Mouse (Mus musculus): Measurements from ENCODE around the gene Mpc1. TPM values are rescaled to one million over a fixed set of nuclear protein-coding genes. Genes with fewer than 3 reads are reported as not detected.
A peak's percentile ranks its signal among the peaks of the same experiment; 100 is the strongest.
"Not testable (repeated sequence)": the region's sequence is repeated elsewhere in the genome, so short reads cannot be mapped to it uniquely, and the experiment has no call there.

Gene Mpc1
- polyA plus RNA-seq, 1 experiment, result 33.7 TPM

DNA sequence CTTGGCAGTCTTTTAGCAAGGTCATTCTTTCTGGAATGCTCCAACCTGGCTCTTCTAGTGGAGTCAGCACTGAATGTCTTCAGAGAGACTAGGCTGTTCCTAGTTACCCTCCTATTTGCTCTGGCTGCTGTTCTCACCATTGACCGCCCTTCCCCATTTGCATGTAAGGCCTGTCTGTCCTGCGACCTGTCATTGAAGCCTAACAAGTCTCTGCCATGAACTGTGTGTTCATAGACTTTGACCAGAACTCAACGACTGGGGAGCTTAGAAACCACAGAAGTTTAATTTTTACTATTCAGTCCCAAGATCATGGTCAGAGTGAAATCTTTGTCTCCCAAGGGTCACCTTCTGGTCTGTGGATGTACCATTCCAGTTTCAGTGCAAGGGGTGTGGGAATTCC lies 31.3 kb downstream of the Mpc1 start:
- H3K36me3 ChIP-seq (replicated peaks; ENCODE audit: low read length), result peaks cover 55% of the 10 kb centered on the region
- H3K9me3 ChIP-seq, result no peaks in the 10 kb centered on the region
- no peak overlapping the region for H3K4me3 ChIP-seq (replicated peaks)

DNA sequence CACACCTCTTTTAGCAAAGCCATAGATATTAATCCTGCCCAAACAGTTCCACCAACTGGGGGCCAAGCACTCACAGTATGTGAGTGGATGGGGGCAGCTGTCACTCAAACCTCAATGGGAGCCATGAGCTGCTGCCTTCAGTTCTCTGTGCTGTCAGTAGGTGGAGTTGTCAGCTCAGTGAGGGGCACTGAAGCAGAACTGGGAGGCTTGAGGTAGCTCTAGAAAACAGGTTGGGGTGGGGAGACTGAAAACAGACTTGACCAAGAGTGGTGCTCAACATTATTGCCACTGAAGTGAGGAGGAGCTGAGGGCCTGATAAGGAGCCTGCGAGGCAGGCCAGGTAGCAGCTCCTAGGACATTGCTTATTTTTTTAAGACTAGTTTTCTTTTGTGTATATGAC lies 33.5 kb downstream of the Mpc1 start:
- peaks cover 72% of the 10 kb centered on the region for H3K36me3 ChIP-seq (replicated peaks; ENCODE audit: low read length)
- peaks cover 76% of the 10 kb centered on the region for H3K4me1 ChIP-seq
- no peak for TF ChIP-seq GATA1 (IDR thresholded peaks at IDR 0.05; ENCODE audit: borderline replicate concordance, low read length)
- no peak for TF ChIP-seq FLI1 (IDR thresholded peaks at IDR 0.05; ENCODE audit: low read length)
- no peak overlapping the region for H3K4me3 ChIP-seq (replicated peaks)
- no peaks in the 10 kb centered on the region for H3K9me3 ChIP-seq
- no peaks in the 10 kb centered on the region for H3K27me3 ChIP-seq (replicated peaks)

More for the DNA sequence above, 31.3 kb downstream of the Mpc1 start:
- Histone ChIP-seq H3K27me3 (replicated peaks) (no peaks in the 10 kb centered on the region), H3K4me1 (peaks cover 60% of the 10 kb centered on the region)
- TF ChIP-seq GATA1 (IDR thresholded peaks at IDR 0.05; ENCODE audit: borderline replicate concordance, low read length) (no peak), FLI1 (IDR thresholded peaks at IDR 0.05; ENCODE audit: low read length) (no peak)

DNA sequence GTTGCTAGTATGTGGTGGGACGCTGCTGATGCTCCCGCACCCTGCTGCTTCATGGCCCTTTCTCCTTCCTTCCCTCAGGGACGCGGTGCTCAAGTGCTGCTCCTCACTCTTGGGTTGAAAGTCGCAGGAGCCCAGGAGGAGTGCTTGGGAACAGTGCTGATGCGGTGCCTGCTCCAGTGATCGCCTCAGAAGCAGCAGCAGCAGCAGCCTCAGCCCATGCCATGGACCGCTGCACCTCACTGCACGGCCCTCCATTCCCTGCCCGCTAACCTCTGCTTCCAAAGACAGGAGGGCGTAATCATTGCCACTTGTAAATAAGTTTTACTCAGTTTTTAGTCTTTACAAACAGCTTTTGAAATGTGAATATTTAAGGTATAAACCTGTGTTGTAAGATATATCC lies 44.2 kb downstream of the Mpc1 start:
- not testable (repeated sequence) for H3K4me3 ChIP-seq (replicated peaks); H3K27me3 ChIP-seq (replicated peaks)
- H3K36me3 ChIP-seq (replicated peaks; ENCODE audit: low read length), result peaks cover 69% of the 10 kb centered on the region

DNA sequence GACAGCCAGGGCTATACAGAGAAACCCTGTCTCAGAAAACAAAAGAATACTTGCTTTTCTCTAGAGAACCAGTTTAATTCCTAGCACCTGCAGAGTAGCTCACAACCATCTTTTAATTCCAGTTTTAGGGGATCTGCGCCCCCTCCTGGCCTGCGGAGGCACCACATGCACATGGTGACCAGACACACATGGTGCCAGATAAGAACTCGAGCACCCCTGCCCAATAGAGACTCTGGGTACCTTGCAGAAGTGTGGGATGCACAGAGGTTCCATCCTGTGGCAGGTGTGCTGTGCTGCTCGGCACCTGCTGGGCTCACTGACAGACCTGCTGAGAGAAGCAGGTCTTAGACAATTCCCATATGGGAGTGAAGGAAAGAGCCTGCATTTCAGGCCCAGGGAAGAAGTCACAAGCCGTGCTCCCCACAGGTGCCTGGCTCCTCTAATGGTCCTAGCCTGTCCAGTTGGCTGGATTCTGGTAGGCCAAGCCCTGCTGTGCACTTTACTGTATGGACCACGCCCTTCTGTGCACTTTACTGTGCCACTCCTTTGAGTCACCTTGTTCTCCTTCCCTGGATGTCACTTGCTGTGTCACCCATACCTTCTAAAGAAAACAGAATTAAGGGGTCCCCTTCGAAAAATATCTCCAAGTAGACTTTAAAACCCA lies 45.9 kb downstream of the Mpc1 start:
- Histone ChIP-seq H3K4me3 (replicated peaks) (no peak overlapping the region), H3K9me3 (peaks cover 7% of the 10 kb centered on the region), H3K4me1 (peaks cover 9% of the 10 kb centered on the region; the same call in 1 of the 2 replicates), H3K36me3 (replicated peaks; ENCODE audit: low read length) (peaks cover 53% of the 10 kb centered on the region), H3K27me3 (replicated peaks) (no peaks in the 10 kb centered on the region)
- TF ChIP-seq FLI1 (IDR thresholded peaks at IDR 0.05; ENCODE audit: low read length), result no peak
- no peak for TF ChIP-seq GATA1 (IDR thresholded peaks at IDR 0.05; ENCODE audit: borderline replicate concordance, low read length)

More for the DNA sequence above, 44.2 kb downstream of the Mpc1 start:
- peaks cover 15% of the 10 kb centered on the region for H3K4me1 ChIP-seq
- H3K9me3 ChIP-seq, result not testable (repeated sequence)

DNA sequence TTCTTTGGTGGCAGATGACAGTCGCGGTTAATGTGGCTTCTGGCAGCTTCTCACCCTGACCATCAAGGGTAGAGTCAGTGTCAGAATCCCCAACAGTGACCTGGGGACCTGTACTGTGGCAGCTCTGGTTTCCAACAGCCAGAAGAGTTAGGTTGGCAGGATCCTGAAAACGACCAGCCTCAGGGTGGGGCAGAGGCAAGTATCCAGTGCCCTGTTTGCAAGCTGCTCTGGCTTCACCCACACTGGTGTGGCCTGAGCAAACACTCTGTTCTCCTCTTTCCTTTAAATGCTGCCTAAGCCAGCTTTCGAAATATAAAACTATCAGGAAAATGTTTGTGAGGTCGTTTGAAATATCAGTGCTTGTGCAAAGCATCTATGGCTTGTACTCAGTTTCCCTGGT lies 47.9 kb downstream of the Mpc1 start:
- TF ChIP-seq FLI1 (IDR thresholded peaks at IDR 0.05; ENCODE audit: low read length), result no peak
- no peak for TF ChIP-seq GATA1 (IDR thresholded peaks at IDR 0.05; ENCODE audit: borderline replicate concordance, low read length)

DNA sequence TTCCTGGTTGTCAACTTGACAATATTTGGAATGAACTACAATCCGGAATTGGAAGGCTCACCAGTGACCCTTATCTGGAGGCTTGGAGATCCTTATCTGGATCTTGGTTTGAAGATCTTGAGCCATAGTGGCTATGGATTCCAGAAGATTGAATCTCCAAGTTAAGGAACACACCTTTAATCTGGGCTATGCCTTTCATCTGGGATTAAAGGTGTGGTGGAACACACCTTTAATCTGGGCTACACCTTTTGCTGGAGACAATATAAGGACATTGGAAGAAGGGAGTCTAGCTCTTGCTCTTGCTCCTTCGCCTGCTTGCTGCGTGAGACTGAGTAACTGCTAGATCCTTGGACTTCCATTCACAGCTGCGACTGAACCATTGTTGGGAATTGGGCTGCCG lies 54.5 kb downstream of the Mpc1 start, which contains the start of gene Prr18:
Prr18 (plus strand) TSS at position 301 of the 400 bp plus-strand sequence.
- peaks cover 40% of the 10 kb centered on the region for H3K27me3 ChIP-seq (replicated peaks)
- peaks cover 16% of the 10 kb centered on the region for H3K4me1 ChIP-seq
- H3K4me3 ChIP-seq (replicated peaks); H3K9me3 ChIP-seq: not testable (repeated sequence)
- H3K36me3 ChIP-seq (replicated peaks; ENCODE audit: low read length), result peaks cover 10% of the 10 kb centered on the region

More for the DNA sequence above, 47.9 kb downstream of the Mpc1 start:
- peaks cover 8% of the 10 kb centered on the region; the same call in 1 of the 2 replicates for H3K4me1 ChIP-seq
- no peak overlapping the region for H3K4me3 ChIP-seq (replicated peaks)
- peaks cover 34% of the 10 kb centered on the region for H3K36me3 ChIP-seq (replicated peaks; ENCODE audit: low read length)
- no peaks in the 10 kb centered on the region for H3K27me3 ChIP-seq (replicated peaks)
- H3K9me3 ChIP-seq, result peaks cover 7% of the 10 kb centered on the region

DNA sequence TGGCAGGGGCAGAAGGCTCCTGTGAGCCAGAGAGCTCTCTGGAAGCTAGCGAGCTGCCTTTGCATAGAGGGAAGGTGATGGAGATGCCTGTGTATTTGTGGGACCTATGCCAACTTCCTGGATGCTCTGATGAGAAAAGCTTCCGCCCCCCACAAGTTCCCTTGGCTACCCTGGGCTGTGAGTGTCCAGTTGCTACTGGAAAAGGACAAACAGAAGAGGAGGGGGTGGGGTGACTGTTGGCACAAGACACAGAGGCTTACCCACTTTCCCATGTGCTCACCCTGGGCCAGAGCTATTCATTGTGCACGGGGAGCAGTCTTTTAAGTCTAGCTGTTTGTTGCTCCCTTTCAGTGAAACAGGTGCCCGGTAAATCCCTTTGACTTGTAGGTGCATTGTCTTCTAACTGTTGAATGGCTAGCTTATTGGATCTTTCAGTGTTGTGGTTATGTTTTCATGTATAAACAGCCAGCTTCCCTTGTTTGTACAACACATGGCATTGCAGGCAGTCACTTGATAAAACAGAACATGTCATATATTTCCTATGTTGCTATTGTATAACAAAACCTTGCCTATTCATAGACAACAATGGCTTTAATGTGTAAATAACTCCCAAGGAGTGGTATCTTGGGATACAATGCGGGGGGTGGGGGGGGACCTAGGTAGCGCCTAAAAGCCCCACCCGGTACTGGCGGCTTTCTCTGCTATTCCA lies 57.1 kb downstream of the Mpc1 start:
- peaks cover 23% of the 10 kb centered on the region for H3K4me1 ChIP-seq
- no peak overlapping the region for H3K4me3 ChIP-seq (replicated peaks)
- TF ChIP-seq GATA1 (IDR thresholded peaks at IDR 0.05; ENCODE audit: borderline replicate concordance, low read length) (no peak), FLI1 (IDR thresholded peaks at IDR 0.05; ENCODE audit: low read length) (no peak)
- peaks cover 10% of the 10 kb centered on the region for H3K36me3 ChIP-seq (replicated peaks; ENCODE audit: low read length)
- H3K9me3 ChIP-seq, result peaks cover 15% of the 10 kb centered on the region
- peaks cover 60% of the 10 kb centered on the region for H3K27me3 ChIP-seq (replicated peaks)

DNA sequence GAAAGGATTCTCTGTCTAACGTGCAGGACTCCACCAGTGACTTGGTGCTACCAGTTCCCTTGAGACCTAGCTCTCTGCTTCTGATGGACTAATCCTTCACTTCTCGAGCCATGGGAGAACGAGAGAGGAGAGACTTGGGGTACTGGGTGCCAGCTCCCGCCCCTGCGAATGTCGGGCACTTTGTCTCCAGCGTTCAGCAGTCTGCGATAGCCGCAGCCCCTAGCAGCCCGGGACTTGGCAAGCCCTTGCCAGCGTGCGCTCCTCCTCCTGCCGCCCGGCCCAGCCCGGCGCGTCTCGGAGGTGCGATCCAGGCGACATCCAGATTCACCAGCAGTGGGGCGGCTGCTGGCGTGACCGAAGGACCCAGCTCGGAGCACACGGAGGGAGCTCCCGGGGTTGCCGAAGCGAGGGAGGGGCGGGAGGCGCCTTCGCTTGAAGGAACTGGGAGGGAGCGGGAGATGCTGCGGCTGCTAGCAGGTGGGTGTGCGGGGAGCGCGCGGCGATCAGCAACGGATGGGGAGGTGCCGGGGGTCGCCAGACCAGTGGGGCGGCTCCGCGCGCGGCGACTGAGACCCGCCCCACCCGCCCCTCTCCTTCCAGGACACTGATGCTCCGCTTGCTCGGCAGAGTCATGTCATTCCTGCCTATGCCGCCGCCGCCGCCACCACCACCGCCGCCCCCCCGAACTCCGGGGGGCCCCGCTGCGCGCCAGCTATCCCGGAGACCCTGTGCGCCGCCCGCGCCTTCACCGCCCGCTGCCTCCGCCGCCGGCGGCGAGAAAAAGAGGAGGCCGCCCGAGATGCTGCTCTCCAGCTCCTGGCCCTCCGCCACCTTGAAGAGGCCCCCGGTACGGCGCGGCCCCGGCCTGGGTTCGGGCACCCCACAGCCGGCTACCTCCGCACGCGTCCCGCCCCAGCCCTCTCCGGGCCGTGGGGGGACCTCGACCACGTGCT lies 58.0 kb downstream of the Mpc1 start:
- peaks cover 10% of the 10 kb centered on the region for H3K36me3 ChIP-seq (replicated peaks; ENCODE audit: low read length)
- H3K4me1 ChIP-seq, result peaks cover 23% of the 10 kb centered on the region
- H3K27me3 ChIP-seq (replicated peaks), result peaks cover 66% of the 10 kb centered on the region
- peak overlapping the region; percentile 82 for H3K4me3 ChIP-seq (replicated peaks)
- H3K9me3 ChIP-seq, result peaks cover 15% of the 10 kb centered on the region
- TF ChIP-seq GATA1 (IDR thresholded peaks at IDR 0.05; ENCODE audit: borderline replicate concordance, low read length) (no peak), FLI1 (IDR thresholded peaks at IDR 0.05; ENCODE audit: low read length) (no peak)

DNA sequence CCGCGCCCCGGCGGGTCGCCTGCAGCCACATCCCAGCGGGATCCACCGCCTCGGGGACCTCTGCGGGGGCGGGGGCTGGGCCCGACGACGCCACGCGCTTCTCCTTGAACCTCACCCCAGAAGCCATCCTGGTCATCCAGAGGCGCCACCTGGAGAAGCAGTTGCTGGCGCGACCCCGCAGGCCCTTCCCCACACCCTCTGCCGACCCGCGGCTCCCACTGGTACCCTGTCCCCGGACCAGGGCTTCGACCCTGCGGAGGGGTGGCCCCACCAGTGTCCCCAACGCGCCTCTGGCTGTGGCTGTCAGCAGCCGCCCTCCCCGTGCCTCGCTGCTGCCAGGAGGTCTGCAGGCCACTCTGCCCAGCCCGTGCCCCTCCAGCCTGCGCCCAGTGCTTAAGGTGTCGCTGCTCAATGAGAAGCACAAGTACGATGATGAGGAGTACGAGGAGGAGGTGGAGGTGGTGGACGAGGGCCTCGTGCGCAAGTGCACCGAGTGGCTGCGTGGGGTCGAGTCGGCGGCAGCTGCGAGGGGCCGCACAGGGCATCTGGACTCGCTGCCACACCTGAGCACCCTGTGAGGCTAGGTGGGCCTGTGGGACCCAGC lies 58.8 kb downstream of the Mpc1 start:
- peaks cover 15% of the 10 kb centered on the region for H3K9me3 ChIP-seq
- H3K4me3 ChIP-seq (replicated peaks), result peak overlapping the region; percentile 82
- H3K36me3 ChIP-seq (replicated peaks; ENCODE audit: low read length), result peaks cover 10% of the 10 kb centered on the region
- peaks cover 71% of the 10 kb centered on the region for H3K27me3 ChIP-seq (replicated peaks)
- H3K4me1 ChIP-seq, result peaks cover 23% of the 10 kb centered on the region
- TF ChIP-seq GATA1 (IDR thresholded peaks at IDR 0.05; ENCODE audit: borderline replicate concordance, low read length), result no peak
- TF ChIP-seq FLI1 (IDR thresholded peaks at IDR 0.05; ENCODE audit: low read length), result no peak

Data from megakaryocyte, embryonic 14.5 days (primary cell).